Mouse (Mus musculus) ES-Bruce4 (cell line): ENCODE data around the gene E2f7.

Source experiments
- EP300 ChIP-seq: IDR thresholded peaks from 2 replicates; pipeline ENCODE4 v1.6.1; 2011; ENCODE audit warnings: low read depth, low read length; ENCODE audit not compliant: insufficient read depth
- POLR2A ChIP-seq: IDR thresholded peaks from one replicate; pipeline ENCODE4 v1.8.1; 2011; ENCODE audit warnings: low read length; ENCODE audit not compliant: insufficient read depth

GRCm38 (mm10) chr10:110755556-110755955 lies 10.3 kb downstream of the E2f7 start:
- TF ChIP-seq POLR2A, result no peak
- TF ChIP-seq EP300, result no peak
